Mouse (Mus musculus): ENCODE data around the gene Sh2b3. TPM values are rescaled to one million over a fixed set of nuclear protein-coding genes. Genes with fewer than 3 reads are reported as not detected.
A peak's percentile ranks its signal among the peaks of the same experiment; 100 is the strongest.

Gene Sh2b3
- polyA plus RNA-seq (2015; fragmentation: Nextera tagmentation; extraction: Ambion mirVana), result 4.7 and 4.8 TPM in 2 replicates

- Histone ChIP-seq H3K27me3 (peaks cover 76% of the 10 kb centered on the region), H3K4me1 (peaks cover 46% of the 10 kb centered on the region), H3K4me2 (peak within 1 kb of the TSS; percentile 94), H3K9me3 (replicated peaks) (no peaks in the 10 kb centered on the region; the same call in 1 of the 2 replicates), H3K27ac (no peak within 1 kb of the TSS; the same call in 1 of the 2 replicates), H3K36me3 (ENCODE audit: poor library complexity, severe bottlenecking) (no peaks in the 10 kb centered on the region), H3K4me3 (peak within 1 kb of the TSS; percentile 69), H3K9ac (peak within 1 kb of the TSS; percentile 77)
- peak; percentile 12; the same call in 1 of the 2 replicates for ATAC-seq
- 1% methylated on average over 35 of the region's 35 CpGs for WGBS
These were observed at the start of gene Sh2b3 for GRCm38 (mm10) chr5:121837441-121838340. Gene Sh2b3, minus strand, starts transcription at chr5:121837646.

GRCm38 (mm10) chr5:121883356-121883755 is 45.9 kb upstream of the Sh2b3 start:
- Histone ChIP-seq H3K4me2 (no peak overlapping the region), H3K9me3 (replicated peaks) (peaks cover 5% of the 10 kb centered on the region; the same call in 1 of the 2 replicates), H3K27ac (no peak overlapping the region), H3K27me3 (0 out of 2 replicates have a peak, but pooled peaks cover 3% of the 10 kb centered on the region), H3K4me3 (no peak overlapping the region), H3K4me1 (peaks cover 6% of the 10 kb centered on the region; the same call in 1 of the 2 replicates), H3K36me3 (ENCODE audit: poor library complexity, severe bottlenecking) (peaks cover 22% of the 10 kb centered on the region), H3K9ac (no peak overlapping the region)
- 82% methylated on average over 8 of the region's 8 CpGs for WGBS
- ATAC-seq, result no peak

GRCm38 (mm10) chr5:121879211-121879610 is 41.8 kb upstream of the Sh2b3 start:
- 62% methylated on average over 6 of the region's 6 CpGs for WGBS
- Histone ChIP-seq H3K4me2 (no peak overlapping the region), H3K27me3 (0 out of 2 replicates have a peak, but pooled peaks cover 3% of the 10 kb centered on the region), H3K4me1 (peaks cover 10% of the 10 kb centered on the region), H3K27ac (no peak overlapping the region), H3K9me3 (replicated peaks) (no peaks in the 10 kb centered on the region), H3K4me3 (no peak overlapping the region), H3K36me3 (ENCODE audit: poor library complexity, severe bottlenecking) (peaks cover 28% of the 10 kb centered on the region), H3K9ac (no peak overlapping the region)
- no peak for ATAC-seq

GRCm38 (mm10) chr5:121878703-121879102 is 41.3 kb upstream of the Sh2b3 start:
- no peak overlapping the region for H3K27ac ChIP-seq
- H3K27me3 ChIP-seq, result 0 out of 2 replicates have a peak, but pooled peaks cover 2% of the 10 kb centered on the region
- peaks cover 10% of the 10 kb centered on the region for H3K4me1 ChIP-seq
- no peak overlapping the region for H3K9ac ChIP-seq
- ATAC-seq, result no peak
- peaks cover 30% of the 10 kb centered on the region for H3K36me3 ChIP-seq (ENCODE audit: poor library complexity, severe bottlenecking)
- no peaks in the 10 kb centered on the region for H3K9me3 ChIP-seq (replicated peaks)
- no peak overlapping the region for H3K4me3 ChIP-seq
- H3K4me2 ChIP-seq, result no peak overlapping the region
- 77% methylated on average over 17 of the region's 17 CpGs for WGBS

- WGBS, result 84% methylated on average over 12 of the region's 12 CpGs
- H3K4me2 ChIP-seq, result no peak overlapping the region
- H3K4me1 ChIP-seq, result peaks cover 10% of the 10 kb centered on the region
- no peaks in the 10 kb centered on the region for H3K9me3 ChIP-seq (replicated peaks)
- H3K9ac ChIP-seq, result no peak overlapping the region
- no peak overlapping the region for H3K4me3 ChIP-seq
- H3K27ac ChIP-seq, result no peak overlapping the region
- H3K36me3 ChIP-seq (ENCODE audit: poor library complexity, severe bottlenecking), result peaks cover 35% of the 10 kb centered on the region
- no peaks in the 10 kb centered on the region for H3K27me3 ChIP-seq
- no peak for ATAC-seq
These were observed 39.5 kb upstream of the Sh2b3 start for GRCm38 (mm10) chr5:121876901-121877300.

- H3K4me3 ChIP-seq, result no peak overlapping the region
- no peak overlapping the region for H3K4me2 ChIP-seq
- no peak overlapping the region for H3K9ac ChIP-seq
- WGBS, result 93% methylated on average over 12 of the region's 12 CpGs
- peaks cover 10% of the 10 kb centered on the region for H3K4me1 ChIP-seq
- no peak for ATAC-seq
- H3K27me3 ChIP-seq, result no peaks in the 10 kb centered on the region
- H3K9me3 ChIP-seq (replicated peaks), result no peaks in the 10 kb centered on the region
- peaks cover 38% of the 10 kb centered on the region for H3K36me3 ChIP-seq (ENCODE audit: poor library complexity, severe bottlenecking)
- no peak overlapping the region for H3K27ac ChIP-seq
These were observed 37.6 kb upstream of the Sh2b3 start for GRCm38 (mm10) chr5:121875041-121875440.

- H3K27me3 ChIP-seq, result no peaks in the 10 kb centered on the region
- no peaks in the 10 kb centered on the region for H3K4me1 ChIP-seq
- peak; percentile 76 for ATAC-seq
- no peaks in the 10 kb centered on the region for H3K9me3 ChIP-seq (replicated peaks)
- peaks cover 53% of the 10 kb centered on the region for H3K36me3 ChIP-seq (ENCODE audit: poor library complexity, severe bottlenecking)
- H3K4me2 ChIP-seq, result no peak overlapping the region
- no peak overlapping the region for H3K9ac ChIP-seq
- H3K4me3 ChIP-seq, result no peak overlapping the region
- WGBS, result 2% methylated on average over 4 of the region's 4 CpGs
- no peak overlapping the region for H3K27ac ChIP-seq
These were observed 34.7 kb upstream of the Sh2b3 start for GRCm38 (mm10) chr5:121872158-121872557.

GRCm38 (mm10) chr5:121871515-121872030 is 34.1 kb upstream of the Sh2b3 start:
- no peaks in the 10 kb centered on the region for H3K27me3 ChIP-seq
- H3K36me3 ChIP-seq (ENCODE audit: poor library complexity, severe bottlenecking), result peaks cover 53% of the 10 kb centered on the region
- no peak overlapping the region for H3K4me3 ChIP-seq
- no peak overlapping the region for H3K27ac ChIP-seq
- H3K9me3 ChIP-seq (replicated peaks), result no peaks in the 10 kb centered on the region
- no peak overlapping the region for H3K4me2 ChIP-seq
- H3K4me1 ChIP-seq, result no peaks in the 10 kb centered on the region
- no peak overlapping the region for H3K9ac ChIP-seq
- no peak for ATAC-seq
- WGBS, result 89% methylated on average over 13 of the region's 13 CpGs

- Histone ChIP-seq H3K9ac (no peak overlapping the region), H3K9me3 (replicated peaks) (no peaks in the 10 kb centered on the region), H3K27ac (no peak overlapping the region), H3K4me1 (no peaks in the 10 kb centered on the region), H3K4me2 (no peak overlapping the region), H3K4me3 (no peak overlapping the region), H3K36me3 (ENCODE audit: poor library complexity, severe bottlenecking) (peaks cover 46% of the 10 kb centered on the region), H3K27me3 (no peaks in the 10 kb centered on the region)
- WGBS, result 82% methylated on average over 6 of the region's 6 CpGs
- ATAC-seq, result no peak
These were observed 33.4 kb upstream of the Sh2b3 start for GRCm38 (mm10) chr5:121870832-121871231.

- no peak overlapping the region for H3K27ac ChIP-seq
- H3K9ac ChIP-seq, result no peak overlapping the region
- H3K9me3 ChIP-seq (replicated peaks), result no peaks in the 10 kb centered on the region
- H3K4me3 ChIP-seq, result no peak overlapping the region
- peaks cover 34% of the 10 kb centered on the region for H3K36me3 ChIP-seq (ENCODE audit: poor library complexity, severe bottlenecking)
- 70% methylated on average over 5 of the region's 5 CpGs for WGBS
- 0 out of 2 replicates have a peak, but pooled peaks cover 4% of the 10 kb centered on the region for H3K4me1 ChIP-seq
- H3K4me2 ChIP-seq, result no peak overlapping the region
- no peak for ATAC-seq
- H3K27me3 ChIP-seq, result no peaks in the 10 kb centered on the region
These were observed 30.5 kb upstream of the Sh2b3 start for GRCm38 (mm10) chr5:121867963-121868362.

- peak overlapping the region; percentile 24; the same call in 1 of the 2 replicates for H3K4me2 ChIP-seq
- no peak overlapping the region for H3K4me3 ChIP-seq
- 0 out of 2 replicates have a peak, but pooled peaks cover 4% of the 10 kb centered on the region for H3K4me1 ChIP-seq
- no peaks in the 10 kb centered on the region for H3K27me3 ChIP-seq
- no peak overlapping the region for H3K9ac ChIP-seq
- 6% methylated on average over 7 of the region's 11 CpGs for WGBS
- H3K27ac ChIP-seq, result no peak overlapping the region
- ATAC-seq, result no peak
- H3K9me3 ChIP-seq (replicated peaks), result peaks cover 4% of the 10 kb centered on the region; the same call in 1 of the 2 replicates
- peaks cover 45% of the 10 kb centered on the region for H3K36me3 ChIP-seq (ENCODE audit: poor library complexity, severe bottlenecking)
These were observed 26.9 kb upstream of the Sh2b3 start for GRCm38 (mm10) chr5:121864330-121864729.

- no peak for ATAC-seq
- H3K4me1 ChIP-seq, result 0 out of 2 replicates have a peak, but pooled peaks cover 4% of the 10 kb centered on the region
- no peak overlapping the region for H3K4me2 ChIP-seq
- H3K27ac ChIP-seq, result no peak overlapping the region
- H3K36me3 ChIP-seq (ENCODE audit: poor library complexity, severe bottlenecking), result peaks cover 33% of the 10 kb centered on the region
- H3K27me3 ChIP-seq, result no peaks in the 10 kb centered on the region
- 66% methylated on average over 5 of the region's 5 CpGs for WGBS
- peaks cover 4% of the 10 kb centered on the region; the same call in 1 of the 2 replicates for H3K9me3 ChIP-seq (replicated peaks)
- H3K4me3 ChIP-seq, result no peak overlapping the region
- no peak overlapping the region for H3K9ac ChIP-seq
These were observed 24.5 kb upstream of the Sh2b3 start for GRCm38 (mm10) chr5:121861964-121862363.
